Mouse (Mus musculus) megakaryocyte-erythroid progenitor cell, adult 5-6 weeks (primary cell): ENCODE results near the gene Sar1b. TPM values are rescaled to one million over a fixed set of nuclear protein-coding genes. Genes with fewer than 3 reads are reported as not detected.
A peak's percentile ranks its signal among the peaks of the same experiment; 100 is the strongest.
"Not testable (repeated sequence)": the region's sequence is repeated elsewhere in the genome, so short reads cannot be mapped to it uniquely, and the experiment has no call there.

Experiments used
- ATAC-seq: replicated peaks from 2 replicates; pipeline ENCODE4 v1.8.0; 2016; ENCODE audit warnings: mild to moderate bottlenecking, inconsistent platforms; ENCODE audit not compliant: severe bottlenecking, poor library complexity, low FRiP score, low TSS enrichment
- total RNA-seq, 2 experiments: library from RNA; stranded (forward) in 1 of 2; stranded (reverse) in 1 of 2; fragments of 200-1000, 215-1000 nt in 1 of 2; fragments of >200 nt in 1 of 2; fragmentation: Nextera tagmentation in 1 of 2; gene quantifications; 2 replicates each; pipeline ENCODE4 v1.2.3; 2014 to 2017

The Sar1b gene
- total RNA-seq, 2 experiments from 2014 or later: 74.0 to 85.3 TPM

DNA sequence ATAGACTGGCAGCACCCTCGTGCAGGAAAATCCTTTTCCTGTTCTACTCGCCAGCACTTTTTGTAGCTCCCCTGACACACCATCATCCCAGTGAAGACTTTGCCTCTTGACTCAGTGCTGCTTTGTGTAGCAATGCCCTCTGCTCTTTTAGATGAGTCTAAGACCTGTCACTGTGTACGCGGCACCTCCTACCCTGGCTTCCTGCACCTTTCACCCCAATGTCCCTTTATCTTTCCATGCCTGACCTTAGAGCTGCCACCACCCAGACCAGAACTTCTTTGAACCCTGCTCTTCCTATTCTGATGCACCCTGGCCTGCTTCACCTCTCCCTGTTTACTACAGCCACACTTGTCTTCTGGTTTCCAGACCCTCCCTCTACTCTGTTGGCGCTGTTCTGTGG is 4.8 kb downstream of the Sar1b start:
- ATAC-seq: no peak; the same call in 1 of the 2 replicates

DNA sequence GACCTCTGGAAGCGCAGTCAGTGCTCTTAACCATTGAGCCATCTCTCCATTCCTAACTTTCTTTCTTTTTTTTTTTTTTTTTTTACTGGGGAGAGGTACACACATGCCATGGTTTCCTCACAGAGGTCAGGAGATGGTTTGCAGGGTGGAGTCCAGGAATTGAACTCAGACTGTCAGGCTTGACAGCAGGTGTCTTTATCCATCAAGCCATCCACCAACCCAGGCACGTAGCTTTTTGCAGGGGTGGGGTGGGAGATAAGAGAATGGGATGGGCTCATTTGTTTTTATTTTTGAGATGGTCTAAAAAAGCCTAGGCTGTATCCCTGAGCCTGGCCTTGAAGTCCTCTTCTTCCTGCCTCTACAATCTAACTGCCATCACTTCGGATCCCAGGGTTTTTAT is 12.0 kb downstream of the Sar1b start:
- ATAC-seq: peak; percentile 67

DNA sequence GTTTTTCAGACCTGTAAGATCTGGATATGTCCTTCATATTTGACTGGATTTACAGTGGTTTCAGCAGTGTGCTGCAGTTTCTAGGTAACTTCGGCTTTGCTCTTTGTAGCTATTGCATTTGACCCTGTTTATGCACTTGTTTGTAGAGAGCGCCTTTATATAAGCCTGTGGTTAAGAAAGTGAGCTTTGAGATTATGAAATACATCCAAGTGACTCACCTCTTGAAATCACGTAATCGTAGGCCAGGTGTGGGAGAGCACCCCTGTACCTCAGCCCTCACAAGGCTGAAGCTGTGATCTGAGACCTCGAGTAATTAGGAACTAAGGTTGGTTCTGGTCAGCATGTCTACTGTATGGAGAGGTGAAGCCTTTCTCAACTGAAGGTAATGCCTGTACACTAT is 14.0 kb downstream of the Sar1b start:
- no peak for ATAC-seq

DNA sequence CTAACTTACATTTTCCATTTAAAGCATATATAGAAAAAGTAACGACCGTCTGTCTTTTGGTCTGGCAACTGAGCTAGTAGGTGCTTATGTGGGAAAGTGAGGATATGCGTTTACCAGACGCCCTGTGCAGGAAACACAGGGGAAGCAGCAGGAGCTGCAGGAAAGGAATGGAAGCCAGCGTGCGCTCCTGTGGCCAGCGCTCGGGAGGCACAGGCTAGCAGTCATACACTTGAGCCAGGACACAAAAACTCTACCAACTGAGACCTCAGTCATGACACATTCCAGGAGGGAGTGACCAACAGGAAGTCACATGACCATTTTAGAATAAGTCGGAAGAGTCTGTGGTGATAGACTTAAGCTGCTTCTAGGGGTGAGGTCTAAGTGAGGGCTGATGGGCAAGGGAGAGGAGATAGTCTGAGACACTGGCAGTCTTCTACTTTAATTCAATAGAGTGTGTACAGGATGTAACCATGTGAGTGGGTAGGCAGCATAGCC is 17.3 kb downstream of the Sar1b start:
- ATAC-seq: no peak

DNA sequence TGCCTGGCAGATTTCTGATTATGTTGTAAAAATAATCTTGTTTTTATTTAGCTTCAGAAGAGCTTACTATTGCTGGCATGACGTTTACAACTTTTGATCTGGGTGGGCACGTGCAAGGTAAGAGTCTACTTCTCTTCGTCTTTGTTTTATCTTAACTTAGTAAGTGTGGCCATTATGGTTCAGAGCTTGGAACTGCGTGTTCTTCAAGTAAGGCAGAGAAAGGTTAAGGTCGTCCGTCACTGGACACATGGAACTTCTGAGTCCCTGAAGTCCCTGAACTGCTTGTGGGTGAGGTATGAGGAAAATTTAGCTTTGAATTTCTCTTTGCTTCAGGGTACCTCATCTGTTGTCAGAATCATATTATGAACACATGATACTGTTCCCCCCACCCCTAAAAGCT is 19.2 kb downstream of the Sar1b start:
- no peak for ATAC-seq

DNA sequence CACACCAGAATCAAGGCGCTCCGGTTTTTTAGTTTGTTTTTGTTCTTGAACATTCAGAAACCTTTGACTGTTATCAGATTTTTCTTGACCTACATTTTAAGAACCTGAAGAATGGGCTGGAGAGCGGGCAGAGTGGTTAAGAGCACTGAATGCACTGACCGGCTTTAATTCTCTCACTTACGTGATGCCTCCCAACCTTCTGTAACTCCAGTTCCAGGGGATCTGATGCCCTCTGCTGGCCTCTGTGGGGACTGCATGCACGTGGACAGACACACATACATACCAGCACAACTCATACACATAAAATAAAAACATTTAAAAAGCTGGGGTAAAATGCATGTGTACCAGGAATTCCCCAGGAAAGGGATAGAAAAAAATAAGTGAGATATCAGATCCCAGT is 22.4 kb downstream of the Sar1b start:
- ATAC-seq: 0 out of 2 replicates have a peak, but pooled peaks have one; percentile 44

DNA sequence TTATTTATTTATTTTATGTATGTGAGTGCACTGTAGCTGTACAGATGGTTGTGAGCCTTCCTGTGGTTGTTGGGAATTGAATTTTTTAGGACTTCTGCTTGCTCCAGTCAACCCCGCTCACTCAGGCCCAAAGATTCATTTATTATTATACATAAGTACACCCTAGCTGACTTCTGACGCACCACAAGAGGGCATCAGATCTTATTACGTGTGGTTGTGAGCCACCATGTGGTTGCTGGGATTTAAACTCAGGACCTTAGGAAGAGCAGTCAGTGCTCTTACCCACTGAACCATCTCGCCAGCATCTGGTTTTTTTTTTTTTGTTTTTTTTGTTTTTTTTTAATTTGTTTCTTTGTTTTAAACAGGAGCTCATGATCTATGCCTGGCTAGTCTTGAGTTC is 26.2 kb downstream of the Sar1b start:
- not testable (repeated sequence) for ATAC-seq

DNA sequence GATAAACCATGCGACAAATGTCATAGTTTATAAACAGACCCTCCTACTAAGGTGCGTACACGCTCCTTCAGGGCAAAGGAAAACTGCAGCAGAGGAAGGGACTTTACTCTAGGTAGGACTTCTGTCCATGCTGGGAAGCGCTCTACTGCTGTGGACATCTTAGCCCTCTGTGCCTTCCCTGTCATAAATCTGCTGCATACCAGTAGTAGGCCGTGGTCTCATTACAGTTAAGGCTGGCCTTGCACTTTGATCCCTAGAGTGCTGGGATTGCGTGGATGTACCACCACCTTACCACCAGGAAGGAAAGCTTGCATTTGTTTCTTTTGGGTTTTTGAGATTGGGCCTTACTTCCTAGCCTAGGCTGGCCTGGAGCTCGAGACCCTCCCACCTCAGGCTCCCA is 27.2 kb downstream of the Sar1b start:
- no peak for ATAC-seq

DNA sequence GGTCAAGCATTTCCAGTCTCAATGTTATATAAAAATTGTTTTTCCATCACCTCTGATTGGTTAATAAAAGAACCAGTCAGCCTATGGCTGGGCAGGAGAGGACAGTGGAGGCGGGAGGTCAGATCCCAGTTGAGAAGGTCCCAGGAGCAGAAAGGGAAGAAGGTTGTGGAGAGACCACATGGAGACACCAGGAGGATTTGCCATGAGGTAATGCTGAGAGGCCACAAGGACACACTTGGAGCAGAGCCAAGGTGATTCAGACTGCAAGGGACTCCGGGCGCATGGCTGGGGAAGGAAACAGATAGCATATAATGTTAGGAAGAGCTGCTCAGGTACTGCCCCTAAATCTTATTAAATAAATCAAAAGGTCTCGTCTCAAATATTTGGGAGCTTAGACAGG is 32.8 kb downstream of the Sar1b start:
- ATAC-seq: no peak

DNA sequence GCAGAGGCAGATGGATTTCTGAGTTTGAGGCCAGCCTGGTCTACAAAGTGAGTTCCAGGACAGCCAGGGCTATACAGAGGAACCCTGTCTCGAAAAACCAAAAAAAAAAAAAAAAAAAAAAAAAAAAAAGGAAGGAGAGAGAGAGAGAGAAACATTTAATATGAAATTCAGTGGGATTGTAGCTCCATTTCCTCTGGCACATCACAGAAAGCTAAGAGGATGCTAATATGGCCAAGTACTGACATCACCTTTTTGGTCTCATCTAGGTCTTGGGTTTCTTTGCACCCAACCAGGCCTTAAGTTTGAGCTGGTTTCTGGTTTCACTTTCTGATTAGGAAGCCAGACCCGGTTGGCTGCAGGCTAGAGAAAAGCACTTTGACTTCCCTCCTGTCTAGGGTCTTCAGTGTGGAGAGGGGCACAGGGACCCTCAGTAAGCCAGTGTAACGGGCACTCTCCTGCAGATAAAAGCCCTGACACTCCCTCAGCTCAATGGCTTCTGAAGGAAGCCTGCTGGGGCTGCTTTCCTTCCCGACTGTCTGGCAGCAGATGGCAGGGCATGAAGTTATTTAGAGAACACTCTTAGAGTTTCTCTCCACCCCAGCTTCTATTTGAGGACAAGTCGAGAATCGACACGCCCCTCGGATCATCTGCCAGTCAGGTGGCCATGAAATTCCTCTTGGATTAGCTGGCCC is 37.3 kb downstream of the Sar1b start:
- ATAC-seq: no peak

DNA sequence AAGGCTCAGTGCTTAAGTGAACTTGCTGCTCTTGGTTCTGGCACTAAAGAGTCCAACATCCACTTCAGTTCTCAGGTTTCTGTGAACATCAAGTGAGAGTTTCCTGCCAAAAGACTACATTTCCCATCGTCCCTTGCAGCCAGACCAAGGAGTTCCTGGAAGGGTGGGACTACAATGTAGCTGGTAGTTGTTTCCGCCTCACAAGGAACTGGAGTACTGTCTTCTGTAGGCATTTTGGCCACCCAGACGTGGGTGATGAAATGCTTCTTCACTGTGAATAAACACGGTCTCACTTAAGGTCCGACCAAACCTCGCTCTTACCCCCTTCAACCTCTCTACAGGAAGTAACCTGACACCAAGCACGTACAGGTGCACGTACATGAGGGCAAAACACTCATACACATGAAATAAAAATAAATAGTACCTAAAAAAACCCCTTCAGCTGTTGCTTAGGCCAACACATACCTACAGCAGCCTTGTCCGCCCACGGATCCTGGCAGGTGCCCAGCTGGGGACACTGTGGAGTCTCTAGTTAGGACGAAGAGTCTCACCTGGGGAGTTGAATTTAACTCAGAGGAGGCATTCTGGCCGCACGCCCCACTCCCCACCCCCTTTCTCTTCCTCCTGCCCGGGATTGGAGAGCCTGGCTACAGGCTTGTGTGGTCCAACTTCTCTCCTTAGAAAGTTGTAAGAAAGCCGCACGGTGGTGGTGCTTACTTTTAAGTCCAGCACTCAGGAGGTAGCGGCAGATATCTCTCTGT is 41.9 kb downstream of the Sar1b start:
- peak; percentile 91 for ATAC-seq

DNA sequence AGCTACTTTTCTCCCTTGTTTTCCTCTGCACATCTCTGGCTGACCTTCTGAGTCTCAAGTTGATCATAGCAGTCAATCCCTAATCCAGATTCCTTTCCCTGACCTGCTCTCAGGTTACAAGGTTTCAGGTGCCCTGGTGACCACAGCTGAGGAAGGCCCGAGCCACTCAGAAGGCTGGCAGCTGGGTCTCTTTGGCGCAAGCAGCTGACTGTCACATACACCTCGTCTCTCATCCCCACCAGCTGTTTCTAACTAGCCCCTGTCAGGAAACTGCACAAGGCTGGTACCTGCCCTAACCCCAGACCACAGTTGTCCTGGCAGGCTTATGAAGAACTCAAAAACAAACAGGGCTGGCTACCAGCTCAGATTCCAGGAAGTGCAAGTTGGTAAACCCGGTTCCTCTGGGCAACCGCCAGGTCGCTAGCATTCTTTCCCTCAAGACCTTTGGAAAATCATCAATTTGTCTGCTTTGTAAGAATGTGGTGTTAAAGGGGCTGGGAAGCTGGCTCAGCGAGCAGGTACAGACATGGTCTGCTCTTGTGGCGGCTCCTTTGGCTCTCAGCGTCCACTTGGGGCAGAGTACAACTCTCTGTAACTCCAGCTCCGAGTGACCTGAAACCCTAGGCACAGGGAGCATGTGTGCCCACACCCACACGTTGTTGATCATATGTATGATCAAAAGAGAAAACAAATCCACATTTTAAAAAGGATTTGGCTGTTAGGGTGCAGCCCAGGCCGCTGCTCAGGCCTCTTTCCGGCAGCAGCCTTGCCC is 43.8 kb downstream of the Sar1b start:
- no peak for ATAC-seq

DNA sequence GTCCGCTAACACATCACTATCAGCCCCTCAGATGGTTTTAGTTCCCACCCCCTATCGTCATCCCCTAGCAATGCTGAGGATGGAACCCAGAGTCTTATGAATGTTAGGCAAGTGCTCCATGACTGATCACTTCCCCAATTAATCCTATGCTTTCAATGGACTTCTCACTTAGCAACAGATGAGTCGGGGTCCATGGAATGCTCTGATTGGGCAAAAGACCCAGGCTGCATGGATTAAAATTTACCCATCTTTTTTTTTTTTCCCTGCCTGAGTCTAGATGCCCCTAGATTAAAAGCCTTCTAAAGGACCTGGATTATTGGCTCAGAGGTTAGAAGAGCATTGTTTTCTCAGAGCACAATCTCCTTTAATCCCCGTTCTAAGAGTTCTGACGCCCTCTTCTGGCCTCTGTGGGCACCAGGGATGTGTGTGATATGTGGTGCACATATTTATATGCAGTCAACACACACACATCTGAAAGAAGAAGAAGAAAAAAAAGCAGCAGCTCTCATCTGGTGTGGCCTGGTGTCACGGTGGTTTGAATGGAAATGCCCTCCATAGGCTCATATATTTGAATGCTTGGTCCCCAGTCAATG is 46.2 kb downstream of the Sar1b start:
- 0 out of 2 replicates have a peak, but pooled peaks have one; percentile 39 for ATAC-seq

DNA sequence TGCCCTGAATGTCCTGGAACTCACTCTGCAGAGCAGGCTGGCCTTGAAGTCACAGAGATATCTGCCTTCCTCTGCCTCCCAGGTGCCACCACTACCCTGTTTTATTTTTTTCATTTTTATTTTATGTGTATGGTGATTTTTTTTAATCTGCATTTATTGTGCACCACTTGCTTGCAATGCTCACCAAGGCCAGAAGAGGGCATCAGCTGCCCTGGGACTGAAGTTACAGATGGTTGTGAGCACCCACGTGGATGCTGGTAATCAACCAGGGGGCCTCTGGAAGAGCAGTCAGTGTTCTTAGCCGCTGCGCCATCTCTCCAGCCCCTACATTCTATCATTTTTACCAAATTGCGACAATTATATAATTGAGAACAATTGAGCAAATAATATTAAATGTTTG is 47.7 kb downstream of the Sar1b start:
- no peak for ATAC-seq

DNA sequence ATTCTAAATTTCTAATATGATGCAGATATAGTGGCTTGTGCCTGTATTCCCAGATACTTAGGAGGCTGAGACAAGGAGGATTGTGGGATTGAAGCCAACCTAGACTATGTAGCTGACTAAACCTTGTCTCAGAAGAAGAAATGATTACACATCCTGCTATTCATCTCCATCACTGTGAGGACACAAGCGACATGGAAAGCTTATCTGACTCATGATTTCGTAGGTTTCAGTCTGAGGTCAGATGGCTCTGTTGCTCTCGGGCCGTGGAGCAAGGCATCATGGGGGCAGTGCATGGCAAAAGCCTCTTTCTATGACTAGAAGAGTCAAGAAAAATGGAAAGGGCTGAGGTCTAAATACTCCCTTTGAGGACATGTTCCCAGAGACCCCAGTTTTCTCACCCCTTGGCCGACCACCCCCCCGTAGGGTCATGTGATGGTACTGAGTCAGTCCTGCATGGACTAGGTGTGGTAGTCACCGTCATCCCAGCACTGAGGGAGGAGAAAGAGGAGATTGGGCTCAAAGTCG is 48.6 kb downstream of the Sar1b start:
- no peak for ATAC-seq

DNA sequence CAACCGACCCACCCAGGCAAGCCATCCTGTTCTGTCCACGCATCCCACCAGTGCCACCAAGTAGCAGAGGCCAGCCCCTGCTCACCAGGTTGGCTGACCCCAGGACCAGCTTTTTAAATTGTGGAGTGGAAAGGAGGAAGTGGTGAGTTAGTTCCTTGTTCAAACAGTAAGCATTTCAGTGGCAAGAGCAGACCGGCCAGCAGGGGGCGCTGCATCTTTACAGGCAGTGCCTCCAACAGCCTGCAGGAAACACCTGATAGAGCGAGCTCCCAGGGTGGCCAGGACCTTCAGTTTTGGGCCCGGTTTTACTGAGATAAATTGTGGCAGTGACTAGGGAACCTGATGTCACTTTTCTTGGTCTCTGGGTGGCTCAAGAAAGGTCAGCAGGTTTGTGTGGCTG is 54.3 kb downstream of the Sar1b start:
- peak; percentile 62 for ATAC-seq

DNA sequence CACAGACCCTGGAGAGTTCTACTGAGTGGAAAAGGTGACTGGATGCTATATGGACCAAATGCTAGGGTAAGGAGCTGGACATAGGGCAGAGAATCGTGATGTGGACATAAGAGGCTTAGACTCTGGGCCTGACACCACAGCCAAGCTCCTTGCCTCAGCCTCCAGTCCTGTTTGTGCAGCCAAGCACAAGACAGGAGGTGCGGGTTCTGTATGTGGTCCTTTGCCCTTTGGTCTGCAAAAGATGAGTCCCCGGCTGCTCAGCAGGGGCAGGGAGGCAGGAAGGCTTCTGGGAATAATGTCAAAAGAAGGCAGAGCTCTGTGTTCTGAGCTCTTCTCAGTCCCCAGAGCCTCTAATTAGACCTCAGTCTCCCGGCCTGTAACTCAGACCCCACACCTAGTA is 55.4 kb downstream of the Sar1b start:
- ATAC-seq: no peak

DNA sequence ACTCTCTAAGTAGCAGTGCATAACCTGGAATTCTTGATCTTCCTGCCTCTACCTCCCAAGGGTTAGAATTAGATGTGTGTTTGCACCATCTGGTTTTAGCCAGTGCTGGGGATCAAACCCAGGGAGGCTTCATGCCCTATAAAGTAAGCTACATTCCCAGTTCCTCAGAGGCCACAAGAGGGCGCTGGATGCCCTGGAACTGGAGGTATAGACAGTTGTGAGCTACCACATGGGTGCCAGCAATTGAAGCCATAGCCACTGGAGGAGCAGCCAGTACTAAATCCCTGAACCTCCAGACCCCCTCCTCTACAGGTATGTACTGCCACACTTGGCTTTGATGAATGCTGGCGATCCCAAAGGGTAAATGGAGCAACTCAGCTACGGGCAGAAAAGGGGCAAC is 56.5 kb downstream of the Sar1b start:
- peak; percentile 50 for ATAC-seq

DNA sequence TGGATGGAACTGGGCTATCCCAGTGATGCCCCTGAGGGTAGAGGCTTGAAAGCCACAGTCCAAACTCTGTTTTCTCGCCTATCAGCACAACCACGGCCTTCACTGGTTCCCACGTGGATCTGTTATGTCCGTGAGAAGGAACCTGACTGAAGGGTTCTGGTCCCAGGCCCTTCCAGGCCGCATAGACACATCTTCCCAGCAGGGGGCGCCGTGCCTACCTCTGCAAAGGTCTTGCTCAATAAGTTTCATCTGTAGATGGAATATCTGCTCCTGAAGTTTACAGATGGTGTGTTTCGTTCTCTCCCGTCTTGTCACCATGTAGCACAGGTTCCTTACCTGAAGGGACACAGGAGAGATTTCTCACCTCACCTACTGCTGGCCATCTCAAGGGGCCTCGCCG is 57.4 kb downstream of the Sar1b start:
- no peak for ATAC-seq

DNA sequence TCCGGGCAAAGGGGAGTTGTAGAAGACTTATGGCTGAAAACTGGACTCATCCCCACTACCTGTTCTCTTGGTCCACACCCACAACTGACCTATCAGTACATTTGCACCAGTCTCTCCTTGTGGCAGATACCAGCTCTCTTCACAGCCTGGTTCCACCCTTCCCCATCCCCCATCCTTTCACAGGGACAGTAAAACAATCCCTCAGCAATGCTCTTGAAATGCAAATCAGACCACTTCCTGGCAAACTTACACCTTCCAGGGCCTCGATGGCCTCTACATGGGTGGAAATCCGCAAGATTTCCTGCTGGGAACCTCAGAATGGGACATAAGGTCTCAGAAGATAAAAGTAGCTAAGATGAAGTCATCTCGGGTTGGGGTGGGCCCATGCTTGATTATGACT is 59.2 kb downstream of the Sar1b start:
- ATAC-seq: no peak
